Mouse (Mus musculus) neural tube, embryonic 12.5 days (tissue): ENCODE data around the gene Gm20661. TPM values are rescaled to one million over a fixed set of nuclear protein-coding genes. Genes with fewer than 3 reads are reported as not detected.

Source experiments
- ATAC-seq: fragments of 200-750 bp; cut with Nextera tagmentation; 2 replicates; pipeline ENCODE4 v1.8.0; 2017; ENCODE audit warnings: low read depth, mild to moderate bottlenecking, moderate TSS enrichment, moderate library complexity; ENCODE audit not compliant: low FRiP score
- H3K27ac ChIP-seq: fragments of 300-500 bp; sonication (generic); 2 replicates; pipeline ENCODE4 v1.5.1; 2016
- H3K27me3 ChIP-seq: fragments of 300-500 bp; sonication (generic); replicated peaks from 2 replicates; pipeline ENCODE4 v1.6.1; 2016; ENCODE audit warnings: mild to moderate bottlenecking
- H3K36me3 ChIP-seq: fragments of 300-500 bp; sonication (generic); 2 replicates; pipeline ENCODE4 v1.6.1; 2016; ENCODE audit warnings: mild to moderate bottlenecking
- H3K4me1 ChIP-seq: fragments of 300-500 bp; sonication (generic); 2 replicates; pipeline ENCODE4 v1.6.1; 2016
- H3K4me2 ChIP-seq: fragments of 300-500 bp; sonication (generic); replicated peaks from 2 replicates; pipeline ENCODE4 v1.6.1; 2016; ENCODE audit warnings: mild to moderate bottlenecking
- H3K4me3 ChIP-seq: fragments of 300-500 bp; sonication (generic); 2 replicates; pipeline ENCODE4 v1.5.1; 2016
- H3K9ac ChIP-seq: fragments of 300-500 bp; sonication (generic); 2 replicates; pipeline ENCODE4 v1.6.1; 2016; ENCODE audit warnings: mild to moderate bottlenecking
- H3K9me3 ChIP-seq: fragments of 300-500 bp; sonication (generic); 2 replicates; pipeline ENCODE4 v1.6.1; 2016; ENCODE audit warnings: mild to moderate bottlenecking
- WGBS: fragments of 180-500 bp; shearing (Covaris S2); methylation state at CpG from one replicate; pipeline ENCODE4 v1.1.7; 2016; 5-methylcytosine and 5-hydroxymethylcytosine counted together
- polyA plus RNA-seq: library from polyadenylated mRNA; unstranded; fragments of >200 nt; fragmentation: Nextera tagmentation; extraction: Ambion mirVana; gene quantifications from 2 replicates; pipeline ENCODE4 v1.2.1, GENCODE M21; 2016

Gm20661 gene
- polyA plus RNA-seq, 1 experiment from 2014 or later, result 2.0 TPM

DNA sequence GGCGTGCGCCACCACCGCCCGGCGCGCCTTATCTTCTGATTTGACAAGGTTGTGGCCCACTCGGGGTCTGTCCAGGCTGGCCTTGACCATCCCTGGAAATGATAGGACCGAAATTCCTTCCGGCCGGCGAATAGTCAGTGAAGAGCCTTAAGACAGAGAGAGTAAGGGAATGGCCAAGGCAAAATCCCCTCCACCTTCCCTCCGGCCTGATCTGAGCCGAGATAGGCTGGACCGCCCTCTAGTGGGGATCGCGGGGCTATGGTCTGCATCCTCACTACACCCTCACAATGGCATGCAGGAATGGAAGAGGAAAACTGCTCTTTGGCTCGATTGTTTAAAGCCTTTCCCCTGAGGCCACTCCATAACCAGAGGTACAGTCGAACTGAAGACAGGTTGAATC, 3.5 kb downstream of the Gm20661 start:
- Histone ChIP-seq H3K27ac (no peak overlapping the region), H3K4me2 (peak overlapping the region; percentile 88), H3K9me3 (no peaks in the 10 kb centered on the region), H3K27me3 (peaks cover 24% of the 10 kb centered on the region), H3K9ac (no peak overlapping the region), H3K4me1 (peaks cover 36% of the 10 kb centered on the region), H3K4me3 (peak overlapping the region; percentile 62), H3K36me3 (no peaks in the 10 kb centered on the region)
- WGBS, result 6% methylated on average over 18 of the region's 18 CpGs
- peak; percentile 74 for ATAC-seq

DNA sequence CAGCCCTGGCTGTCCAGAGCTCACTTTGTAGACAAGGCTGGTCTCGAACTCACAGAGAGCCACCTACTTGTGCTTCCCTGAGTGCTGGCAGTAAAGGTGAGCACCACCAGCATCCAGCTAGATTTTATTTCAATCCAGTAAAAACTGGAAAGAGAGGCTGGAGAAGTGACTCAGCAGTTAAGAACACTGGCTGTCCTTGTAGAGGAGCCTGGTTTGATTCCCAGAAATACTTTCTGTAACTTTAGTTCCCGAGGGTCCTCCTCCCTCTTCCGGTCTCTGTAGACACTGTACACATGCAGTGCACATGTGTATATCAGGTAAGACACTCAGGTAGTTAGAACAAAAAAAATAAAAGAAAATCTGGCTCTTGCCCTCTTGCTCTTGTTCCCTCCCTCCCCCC, 5.1 kb downstream of the Gm20661 start:
- Histone ChIP-seq H3K27me3 (peaks cover 24% of the 10 kb centered on the region), H3K9me3 (no peaks in the 10 kb centered on the region), H3K4me3 (no peak overlapping the region), H3K36me3 (no peaks in the 10 kb centered on the region), H3K9ac (no peak overlapping the region), H3K4me2 (no peak overlapping the region), H3K4me1 (peaks cover 23% of the 10 kb centered on the region; the same call in 1 of the 2 replicates), H3K27ac (no peak overlapping the region)
- ATAC-seq, result no peak
- WGBS, result 69% methylated on average over 3 of the region's 3 CpGs

DNA sequence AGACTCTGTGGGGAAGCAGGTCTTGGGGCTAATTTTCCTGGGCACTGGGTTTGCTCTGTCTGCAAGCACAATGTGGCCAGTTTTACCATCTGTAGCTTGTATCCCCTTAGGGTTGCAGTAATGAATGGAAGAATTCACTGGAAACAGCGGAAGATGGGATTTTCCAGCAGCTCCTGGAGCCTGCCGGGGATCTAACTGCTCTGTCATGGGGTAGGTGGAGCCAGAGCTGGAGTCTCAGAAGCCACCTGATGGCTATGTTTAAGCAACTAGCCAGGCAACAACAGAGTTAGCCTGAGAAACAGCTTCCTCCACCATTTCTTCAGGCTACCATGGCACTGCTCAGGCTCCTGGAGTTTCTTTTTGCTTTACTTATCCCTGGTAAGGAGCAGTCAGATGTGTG, 9.3 kb downstream of the Gm20661 start, which contains the start of gene Cdhr4:
TSS of gene Cdhr4 (plus strand) at position 301 of the 400 bp plus-strand sequence.
- Histone ChIP-seq H3K4me2 (no peak within 1 kb of the TSS), H3K9me3 (no peaks in the 10 kb centered on the region), H3K4me1 (no peaks in the 10 kb centered on the region), H3K27ac (no peak within 1 kb of the TSS), H3K9ac (no peak within 1 kb of the TSS), H3K36me3 (no peaks in the 10 kb centered on the region), H3K27me3 (no peaks in the 10 kb centered on the region), H3K4me3 (no peak within 1 kb of the TSS)
- WGBS, result 57% methylated on average over 2 of the region's 2 CpGs
- ATAC-seq, result no peak

DNA sequence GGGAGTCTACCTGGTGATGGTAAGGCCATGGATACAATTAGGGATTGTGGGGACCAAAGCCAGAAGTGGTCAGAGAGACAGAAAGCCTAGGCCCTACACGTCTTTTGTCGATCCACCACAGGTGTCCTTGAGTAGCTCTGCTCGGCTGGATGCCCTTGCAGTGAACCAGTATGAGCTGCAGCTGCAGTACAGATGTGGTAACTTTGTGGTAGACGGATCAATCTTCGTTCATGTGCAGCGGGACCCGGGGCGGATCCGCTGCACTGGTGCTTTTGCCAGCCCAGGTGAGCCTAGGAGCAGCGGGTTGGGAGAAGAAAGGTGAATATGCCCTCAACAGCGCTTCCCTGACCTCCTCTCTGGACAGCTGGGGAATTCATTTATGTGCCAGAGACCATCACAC, 10.2 kb downstream of the Gm20661 start:
- Histone ChIP-seq H3K27me3 (no peaks in the 10 kb centered on the region), H3K4me2 (no peak overlapping the region), H3K4me1 (no peaks in the 10 kb centered on the region), H3K9ac (no peak overlapping the region), H3K4me3 (no peak overlapping the region), H3K9me3 (no peaks in the 10 kb centered on the region), H3K36me3 (no peaks in the 10 kb centered on the region), H3K27ac (no peak overlapping the region)
- no peak for ATAC-seq
- WGBS, result 78% methylated on average over 11 of the region's 11 CpGs

DNA sequence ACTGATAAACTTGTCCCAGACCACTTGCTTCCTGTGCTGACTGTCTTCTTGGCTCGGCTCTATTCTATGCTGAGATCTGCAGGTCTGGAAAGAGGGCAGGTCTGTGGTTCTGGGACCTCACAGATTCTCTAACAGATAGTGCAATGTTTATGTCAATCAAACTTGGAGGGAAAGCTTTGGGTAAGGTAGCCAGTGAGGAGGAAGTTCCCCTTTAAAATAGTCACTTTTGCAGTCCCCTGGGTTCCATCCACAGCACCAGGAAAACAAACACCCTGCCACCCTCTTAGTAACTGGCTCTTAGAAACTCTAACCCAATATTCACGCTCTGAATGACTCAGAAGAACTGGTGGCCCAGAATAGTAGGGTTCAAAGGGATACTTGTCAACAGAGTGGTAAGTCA, 11.6 kb downstream of the Gm20661 start:
- Histone ChIP-seq H3K27ac (no peak overlapping the region), H3K9ac (no peak overlapping the region), H3K4me2 (no peak overlapping the region), H3K27me3 (no peaks in the 10 kb centered on the region), H3K4me3 (no peak overlapping the region), H3K4me1 (no peaks in the 10 kb centered on the region), H3K9me3 (no peaks in the 10 kb centered on the region), H3K36me3 (no peaks in the 10 kb centered on the region)
- 70% methylated on average over 2 of the region's 2 CpGs for WGBS
- no peak for ATAC-seq

DNA sequence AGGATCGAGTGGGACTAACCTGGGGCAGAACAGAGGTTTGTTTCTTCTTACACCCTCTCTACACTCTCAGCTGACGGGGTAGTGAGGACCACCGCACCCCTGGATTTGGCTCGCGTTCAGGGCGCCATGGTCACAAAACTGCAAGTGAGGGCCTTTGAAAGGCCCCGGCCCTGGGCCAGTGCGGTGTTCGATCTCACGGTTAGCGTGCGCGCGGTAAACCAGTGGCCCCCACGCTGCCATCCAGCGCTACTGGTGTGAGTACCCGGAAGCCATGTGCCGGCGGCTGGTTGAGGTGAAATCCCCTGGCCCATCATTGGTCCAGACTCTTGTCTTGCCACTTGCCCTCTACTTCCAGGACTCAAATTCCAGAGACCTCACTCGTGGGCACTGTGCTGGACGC, 12.7 kb downstream of the Gm20661 start:
- 95% methylated on average over 21 of the region's 21 CpGs for WGBS
- no peak overlapping the region for H3K27ac ChIP-seq
- H3K9me3 ChIP-seq, result no peaks in the 10 kb centered on the region
- H3K4me2 ChIP-seq, result no peak overlapping the region
- H3K9ac ChIP-seq, result no peak overlapping the region
- H3K4me3 ChIP-seq, result no peak overlapping the region
- no peaks in the 10 kb centered on the region for H3K36me3 ChIP-seq
- no peak for ATAC-seq
- H3K27me3 ChIP-seq, result no peaks in the 10 kb centered on the region
- no peaks in the 10 kb centered on the region for H3K4me1 ChIP-seq

DNA sequence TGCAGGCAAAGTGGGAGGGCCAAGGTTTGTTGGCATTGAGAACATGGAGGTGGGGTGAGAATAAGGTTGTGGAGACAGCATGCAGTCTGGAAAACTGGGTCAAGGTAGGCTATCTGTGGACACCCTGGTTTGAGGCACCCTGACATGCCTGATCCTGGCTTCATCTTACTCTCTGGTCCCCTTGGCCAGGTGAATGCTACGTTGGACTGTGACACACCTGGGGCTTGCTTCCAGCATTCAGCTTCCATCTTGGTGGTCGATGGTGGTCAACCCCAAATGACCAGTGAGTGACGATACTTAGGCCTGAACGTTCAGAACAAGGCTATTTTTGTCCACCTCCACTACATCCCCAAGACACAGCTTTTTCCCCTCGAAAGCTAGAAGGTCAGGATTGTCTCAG, 13.2 kb downstream of the Gm20661 start, which contains the start of gene Gm20662:
TSS of gene Gm20662 (plus strand) at position 301 of the 400 bp plus-strand sequence.
- H3K9ac ChIP-seq, result no peak within 1 kb of the TSS
- no peaks in the 10 kb centered on the region for H3K9me3 ChIP-seq
- no peak within 1 kb of the TSS for H3K4me3 ChIP-seq
- H3K36me3 ChIP-seq, result no peaks in the 10 kb centered on the region
- H3K4me1 ChIP-seq, result no peaks in the 10 kb centered on the region
- H3K4me2 ChIP-seq, result no peak within 1 kb of the TSS
- no peak within 1 kb of the TSS for H3K27ac ChIP-seq
- no peak for ATAC-seq
- no peaks in the 10 kb centered on the region for H3K27me3 ChIP-seq
- 85% methylated on average over 5 of the region's 5 CpGs for WGBS

DNA sequence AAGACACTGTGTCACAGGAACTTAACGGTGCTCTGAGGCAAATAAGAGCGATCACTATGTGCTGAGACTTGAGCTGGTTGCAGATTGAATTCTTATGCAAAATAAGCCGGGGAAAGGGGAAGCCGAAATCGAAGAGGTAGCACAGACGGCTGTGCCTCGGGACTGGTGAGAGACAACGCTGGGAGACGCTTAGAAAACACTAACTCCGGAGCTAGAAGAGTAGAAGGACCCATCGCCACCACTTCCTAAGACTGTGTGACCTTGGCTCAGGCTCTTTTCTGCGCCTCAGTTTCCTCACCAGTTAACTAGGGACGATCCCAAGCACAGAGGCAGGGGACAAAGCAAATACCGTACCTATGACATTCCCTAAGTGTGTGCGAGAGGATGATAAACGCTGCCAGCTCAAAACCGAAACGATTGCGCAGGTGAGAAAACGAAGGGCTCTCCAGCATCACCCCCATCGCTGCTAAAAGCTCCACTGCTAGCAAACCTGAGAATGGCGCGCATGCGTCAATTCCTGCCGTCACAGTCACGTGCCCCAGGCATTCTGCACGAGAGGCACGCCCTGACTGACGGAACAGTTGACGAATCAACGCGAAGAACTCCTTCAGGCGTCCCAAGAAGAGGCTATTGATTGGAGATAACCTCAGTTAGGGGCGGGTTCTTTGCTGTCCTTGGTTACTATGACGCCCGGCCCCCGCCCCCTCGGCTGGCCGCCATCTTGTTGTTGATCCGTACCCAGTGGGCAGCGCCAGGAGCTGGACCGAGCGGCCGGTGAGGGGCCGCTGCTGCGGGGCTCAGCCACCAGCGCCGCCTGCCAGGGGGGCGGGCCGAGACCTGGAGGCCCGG, 19.3 kb downstream of the Gm20661 start, which contains the start of gene Ip6k1:
TSS of gene Ip6k1 (plus strand) at position 580 of the 849 bp plus-strand sequence.
- peak; percentile 99 for ATAC-seq
- H3K36me3 ChIP-seq, result no peaks in the 10 kb centered on the region
- peak within 1 kb of the TSS; percentile 87 for H3K4me2 ChIP-seq
- H3K9ac ChIP-seq, result peak within 1 kb of the TSS; percentile 98
- no peaks in the 10 kb centered on the region for H3K9me3 ChIP-seq
- peak within 1 kb of the TSS; percentile 77 for H3K27ac ChIP-seq
- H3K4me3 ChIP-seq, result peak within 1 kb of the TSS; percentile 98
- peaks cover 24% of the 10 kb centered on the region for H3K4me1 ChIP-seq
- no peaks in the 10 kb centered on the region for H3K27me3 ChIP-seq
- WGBS, result under 1% methylated on average over 51 of the region's 51 CpGs

DNA sequence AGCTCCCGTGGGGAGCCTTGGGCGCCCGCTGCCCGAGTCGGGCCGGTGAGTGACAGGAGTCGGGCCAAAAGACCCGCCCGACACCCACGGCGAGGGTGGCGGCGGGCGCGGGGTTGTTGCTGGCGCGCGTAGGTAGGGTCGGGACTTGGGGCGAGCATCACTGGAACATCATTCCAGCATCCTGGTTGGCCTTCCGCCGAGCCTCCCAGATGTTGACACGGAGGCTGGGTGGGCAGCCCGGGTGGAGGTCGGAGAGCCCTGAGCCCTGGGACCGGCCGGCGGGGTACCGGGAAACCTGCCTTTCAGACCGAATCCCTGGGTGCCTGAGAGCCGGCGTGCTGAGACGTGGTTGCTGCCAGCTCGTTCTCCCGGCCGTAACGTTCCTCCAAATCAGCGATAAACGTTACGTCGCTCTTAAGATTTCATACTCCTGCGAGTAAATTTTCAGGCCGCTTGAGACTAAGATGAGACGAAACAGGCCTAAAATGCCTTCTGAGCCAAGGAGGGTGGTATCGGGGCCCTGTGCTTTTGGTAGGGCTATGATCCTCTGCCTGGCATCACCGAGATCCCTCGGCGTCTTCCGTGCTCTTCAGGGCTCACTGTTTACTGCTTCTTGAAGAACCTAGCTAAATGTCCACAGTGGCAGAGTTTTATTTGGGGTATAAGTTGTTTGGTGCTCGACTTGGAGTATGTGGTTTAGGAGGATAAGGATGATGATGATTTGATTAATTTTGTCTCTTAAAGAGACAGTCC, 20.1 kb downstream of the Gm20661 start:
- peaks cover 24% of the 10 kb centered on the region for H3K4me1 ChIP-seq
- no peaks in the 10 kb centered on the region for H3K9me3 ChIP-seq
- H3K27me3 ChIP-seq, result no peaks in the 10 kb centered on the region
- H3K4me2 ChIP-seq, result peak overlapping the region; percentile 87
- H3K4me3 ChIP-seq, result peak overlapping the region; percentile 98
- H3K9ac ChIP-seq, result peak overlapping the region; percentile 98
- H3K27ac ChIP-seq, result peak overlapping the region; percentile 77
- under 1% methylated on average over 50 of the region's 50 CpGs for WGBS
- H3K36me3 ChIP-seq, result no peaks in the 10 kb centered on the region
- ATAC-seq, result peak; percentile 62

DNA sequence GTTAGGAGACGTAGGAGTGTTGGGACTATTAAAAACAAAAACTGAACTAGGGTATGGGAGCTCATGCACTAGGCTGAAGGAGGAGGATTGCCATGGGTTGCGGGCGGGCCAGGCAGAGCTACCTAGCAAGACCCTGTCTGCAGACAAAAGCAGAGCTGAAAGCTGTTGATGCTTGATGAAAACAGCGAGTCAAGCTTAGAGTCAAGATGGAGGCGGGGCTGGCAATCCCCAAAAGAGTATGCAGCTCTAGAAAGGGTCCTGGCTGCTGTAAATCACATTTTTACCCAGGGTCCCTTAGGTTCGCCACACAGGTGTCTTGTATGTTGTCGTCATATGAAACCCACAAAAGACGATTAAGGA, 20.7 kb downstream of the Gm20661 start:
- Histone ChIP-seq H3K9me3 (no peaks in the 10 kb centered on the region), H3K9ac (peak overlapping the region; percentile 98), H3K27me3 (no peaks in the 10 kb centered on the region), H3K36me3 (no peaks in the 10 kb centered on the region), H3K27ac (peak overlapping the region; percentile 77; the same call in 1 of the 2 replicates), H3K4me2 (peak overlapping the region; percentile 87), H3K4me1 (peaks cover 24% of the 10 kb centered on the region), H3K4me3 (peak overlapping the region; percentile 98)
- no peak for ATAC-seq
- 18% methylated on average over 8 of the region's 8 CpGs for WGBS

DNA sequence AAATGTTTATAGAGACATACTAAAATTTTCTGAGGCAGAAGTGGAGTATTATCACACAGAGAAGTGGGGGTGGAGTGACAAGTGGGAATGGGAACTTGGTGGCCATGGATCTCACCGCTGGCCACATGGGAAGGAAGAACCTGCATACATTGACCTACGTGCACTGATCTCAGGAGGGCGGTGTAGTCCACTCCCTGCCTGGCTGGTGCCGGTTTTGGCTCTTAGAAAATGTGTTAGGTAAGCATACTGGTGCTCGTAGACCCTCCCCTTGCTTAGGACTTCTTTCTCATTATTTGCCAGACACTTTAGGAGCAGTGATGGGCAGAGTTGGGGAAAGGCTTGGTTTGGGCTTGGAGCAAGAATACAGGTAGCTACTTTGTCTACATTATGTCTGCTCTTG, 25.2 kb downstream of the Gm20661 start:
- Histone ChIP-seq H3K9ac (no peak overlapping the region), H3K27ac (no peak overlapping the region), H3K4me2 (no peak overlapping the region), H3K4me3 (no peak overlapping the region), H3K9me3 (no peaks in the 10 kb centered on the region), H3K27me3 (no peaks in the 10 kb centered on the region), H3K4me1 (peaks cover 17% of the 10 kb centered on the region), H3K36me3 (peaks cover 7% of the 10 kb centered on the region)
- no peak for ATAC-seq
- WGBS, result 96% methylated on average over 5 of the region's 5 CpGs

DNA sequence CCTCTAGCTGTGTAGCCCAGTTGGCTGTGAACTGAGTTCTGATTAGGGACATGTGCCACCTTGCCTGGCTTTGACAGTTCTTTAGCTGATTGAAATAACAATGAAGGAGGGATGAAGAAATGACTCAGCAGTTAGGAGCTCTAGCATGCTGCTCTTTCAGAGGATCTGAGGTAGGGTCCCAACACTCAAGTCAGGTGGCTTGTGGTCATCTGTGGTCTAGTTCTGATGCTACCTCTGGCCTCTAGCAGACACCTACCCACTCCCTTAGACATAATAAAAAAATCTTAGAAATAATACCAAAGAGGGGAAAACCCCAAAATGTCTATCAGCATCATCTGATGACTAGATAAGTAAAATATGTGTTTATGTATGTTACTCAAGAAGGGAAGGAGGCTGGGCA, 27.5 kb downstream of the Gm20661 start:
- Histone ChIP-seq H3K4me2 (no peak overlapping the region), H3K9ac (no peak overlapping the region), H3K27me3 (no peaks in the 10 kb centered on the region), H3K4me3 (no peak overlapping the region), H3K9me3 (no peaks in the 10 kb centered on the region), H3K36me3 (peaks cover 8% of the 10 kb centered on the region), H3K4me1 (no peaks in the 10 kb centered on the region), H3K27ac (no peak overlapping the region)
- no peak for ATAC-seq
